Mouse (Mus musculus): ENCODE data around the gene Vmn1r124. TPM values are rescaled to one million over a fixed set of nuclear protein-coding genes. Genes with fewer than 3 reads are reported as not detected.
"Not testable (repeated sequence)": the region's sequence is repeated elsewhere in the genome, so short reads cannot be mapped to it uniquely, and the experiment has no call there.

The Vmn1r124 gene
- not detected in 2 replicates for total RNA-seq (2021)
- long read RNA-seq = 0 reads

GRCm38 (mm10) chr7:21260517-21260916, at the start of gene Vmn1r124:
Gene Vmn1r124, minus strand, starts transcription at chr7:21260617.
- not testable (repeated sequence) for DNase-seq

GRCm38 (mm10) chr7:21301367-21301766, 41.0 kb upstream of the Vmn1r124 start, which contains the start of gene Vmn1r126:
Gene Vmn1r126, minus strand, starts transcription at chr7:21301467.
- not testable (repeated sequence) for DNase-seq

DNA sequence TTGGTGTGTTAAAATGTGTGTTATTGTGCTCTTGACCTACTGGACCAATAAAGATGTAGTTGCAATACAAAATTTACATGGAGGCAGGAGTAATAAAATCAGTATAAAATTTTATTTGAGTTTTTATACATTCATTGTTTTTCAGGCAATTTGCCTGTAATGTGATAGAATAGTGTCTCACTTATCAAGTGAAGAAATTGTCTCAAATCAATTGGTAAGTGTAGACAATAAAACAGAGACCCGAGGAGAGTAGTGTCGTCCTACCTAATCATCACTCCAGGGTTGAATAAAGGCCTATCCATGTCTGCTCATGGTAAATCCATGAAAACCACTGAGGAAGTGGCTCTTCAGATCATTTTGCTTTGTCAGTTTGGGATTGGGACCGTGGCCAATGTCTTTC, 11.5 kb upstream of the Vmn1r124 start, which contains the start of gene Vmn1r125:
TSS of gene Vmn1r125 (plus strand) at position 301 of the 400 bp plus-strand sequence.
- DNase-seq = not testable (repeated sequence)

Other genes starting within 250 kb of the Vmn1r124 start
- gene Vmn1r119, start 248.2 kb downstream of the Vmn1r124 start, total RNA-seq (2021) = not detected in 2 replicates
- not detected in 2 replicates for gene Vmn1r120, start 206.8 kb downstream of the Vmn1r124 start, total RNA-seq (2021)
- gene Vmn1r121, start 162.1 kb downstream of the Vmn1r124 start, total RNA-seq (2021) = not detected in 2 replicates
- gene Vmn1r122, start 126.5 kb downstream of the Vmn1r124 start, total RNA-seq (2021) = not detected in 2 replicates
- gene Vmn1r123, start 98.4 kb downstream of the Vmn1r124 start, total RNA-seq (2021) = not detected in 2 replicates
- gene Gm5157, start 70.2 kb downstream of the Vmn1r124 start, total RNA-seq (2021) = not detected in 2 replicates
- not detected in 2 replicates for gene Vmn1r125, start 11.6 kb upstream of the Vmn1r124 start, total RNA-seq (2021)
- gene Vmn1r126, start 40.9 kb upstream of the Vmn1r124 start, total RNA-seq (2021) = not detected in 2 replicates
- not detected in 2 replicates for gene Vmn1r127, start 59.2 kb upstream of the Vmn1r124 start, total RNA-seq (2021)
- not detected in 2 replicates for gene Vmn1r128, start 88.8 kb upstream of the Vmn1r124 start, total RNA-seq (2021)
- not detected in 2 replicates for gene Vmn1r129, start 100.7 kb upstream of the Vmn1r124 start, total RNA-seq (2021)
- gene Gm6882, start 172.1 kb upstream of the Vmn1r124 start, total RNA-seq (2021) = not detected in 2 replicates

Data from adrenal gland, postnatal 25 days (tissue).